Mouse (Mus musculus) megakaryocyte, embryonic 14.5 days (primary cell): ENCODE results near the gene Sfmbt2.

Experiments
- FLI1 ChIP-seq: IDR thresholded peaks from 2 replicates; pipeline ENCODE4 v1.6.1; 2012; ENCODE audit warnings: low read length, inconsistent platforms, mixed read lengths
- GATA1 ChIP-seq: IDR thresholded peaks from 3 replicates; pipeline ENCODE4 v1.6.1; 2012; ENCODE audit warnings: mixed read lengths, low read length, inconsistent platforms, borderline replicate concordance

- TF ChIP-seq GATA1: no peak
- no peak for TF ChIP-seq FLI1
These were observed 19.7 kb downstream of the Sfmbt2 start for GRCm38 (mm10) chr2:10389988-10390387.
